Mouse (Mus musculus): ENCODE data around the gene Ccdc47.

DNA sequence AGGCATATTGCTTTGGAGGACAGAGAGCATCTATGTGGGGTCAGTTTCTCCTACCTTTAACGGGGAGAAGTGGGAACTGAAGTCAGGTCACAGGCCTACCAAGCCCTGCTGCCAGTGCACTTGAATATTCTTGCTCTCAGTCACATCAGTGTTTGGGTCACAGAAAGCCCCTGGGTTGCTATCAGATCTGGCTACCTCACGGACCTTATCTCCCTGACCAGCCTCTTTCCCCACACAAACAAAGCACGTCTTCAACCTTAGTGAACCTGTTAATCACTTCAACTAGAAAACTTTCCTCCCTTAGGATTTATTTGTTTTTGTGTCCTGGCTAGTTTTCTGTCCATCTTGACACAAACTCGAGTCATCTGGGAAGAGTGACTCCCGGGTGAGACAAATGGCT, 39.8 kb downstream of the Ccdc47 start:
- TF ChIP-seq POLR2A (IDR thresholded peaks at IDR 0.05; ENCODE audit: extremely low read depth, insufficient read depth, low read length) (no peak), CTCF (IDR thresholded peaks at IDR 0.05; ENCODE audit: extremely low read depth, insufficient read depth, low read length) (no peak)
